Mouse (Mus musculus) small intestine, adult 2 months (tissue): ENCODE measurements around the gene Ptprm. TPM values are rescaled to one million over a fixed set of nuclear protein-coding genes. Genes with fewer than 3 reads are reported as not detected.
"Not testable (repeated sequence)": the region's sequence is repeated elsewhere in the genome, so short reads cannot be mapped to it uniquely, and the experiment has no call there.

ENCODE experiments used
- H3K27ac ChIP-seq: fragments of 200-500 bp; 2 replicates; pipeline ENCODE4 v1.5.1; 2012; ENCODE audit warnings: low read depth, low read length, control low read depth, inconsistent platforms; ENCODE audit not compliant: insufficient read depth
- H3K27me3 ChIP-seq: fragments of 200-500 bp; 2 replicates; pipeline ENCODE4 v1.6.1; 2012; ENCODE audit warnings: mild to moderate bottlenecking, moderate library complexity, low read length, inconsistent platforms; ENCODE audit not compliant: control insufficient read depth, insufficient read depth
- H3K36me3 ChIP-seq: fragments of 200-500 bp; 2 replicates; pipeline ENCODE4 v1.6.1; 2012; ENCODE audit warnings: mild to moderate bottlenecking, low read length, control low read depth, inconsistent platforms; ENCODE audit not compliant: control insufficient read depth, insufficient read depth
- H3K4me1 ChIP-seq: fragments of 200-500 bp; 2 replicates; pipeline ENCODE4 v1.6.1; 2012; ENCODE audit warnings: low read length, inconsistent platforms, mixed read lengths; ENCODE audit not compliant: control insufficient read depth, insufficient read depth, insufficient read length
- H3K4me3 ChIP-seq: fragments of 200-500 bp; 2 replicates; pipeline ENCODE4 v1.5.1; 2012; ENCODE audit warnings: low read depth, mild to moderate bottlenecking, control low read depth, inconsistent platforms, low read length, moderate library complexity
- CTCF ChIP-seq: fragments of 200-500 bp; IDR thresholded peaks from 2 replicates; pipeline ENCODE4 v1.5.1; 2012; ENCODE audit warnings: low read depth, mild to moderate bottlenecking, control low read depth, inconsistent platforms, low read length, moderate library complexity, mixed read lengths; ENCODE audit not compliant: insufficient replicate concordance, insufficient read length; ENCODE audit errors: extremely low read depth
- POLR2A ChIP-seq: fragments of 200-500 bp; IDR thresholded peaks from 2 replicates; pipeline ENCODE4 v1.6.1; 2012; ENCODE audit warnings: low read depth, mild to moderate bottlenecking, control low read depth, inconsistent platforms, low read length, moderate library complexity
- WGBS: fragments of 180-500 bp; shearing (Covaris S2); methylation state at CpG from one replicate; pipeline ENCODE4 v1.1.7; 2018; 5-methylcytosine and 5-hydroxymethylcytosine counted together
- polyA plus RNA-seq: library from polyadenylated mRNA; depleted of rRNA; stranded (reverse); fragments of >200 nt; gene quantifications from 2 replicates; pipeline ENCODE4 v1.2.3, GENCODE M21; 2012

The Ptprm gene
- polyA plus RNA-seq, 1 experiment, result 3.8 TPM

- TF ChIP-seq CTCF (no peak), POLR2A (no peak)
- WGBS, result 84% methylated on average over 4 of the region's 4 CpGs
These were observed 489.8 kb downstream of the Ptprm start for GRCm38 (mm10) chr17:66864441-66864840.

GRCm38 (mm10) chr17:66861557-66861956, 492.7 kb downstream of the Ptprm start:
- H3K27me3 ChIP-seq, result no peaks in the 10 kb centered on the region
- H3K4me3 ChIP-seq, result no peak overlapping the region
- H3K36me3 ChIP-seq, result no peaks in the 10 kb centered on the region
- no peak overlapping the region for H3K27ac ChIP-seq
- TF ChIP-seq CTCF (no peak), POLR2A (no peak)
- WGBS, result 69% methylated on average over 2 of the region's 2 CpGs
- H3K4me1 ChIP-seq, result no peaks in the 10 kb centered on the region

More at GRCm38 (mm10) chr17:66864441-66864840, 489.8 kb downstream of the Ptprm start:
- Histone ChIP-seq H3K4me1 (no peaks in the 10 kb centered on the region), H3K4me3 (no peak overlapping the region), H3K27ac (no peak overlapping the region), H3K36me3 (no peaks in the 10 kb centered on the region), H3K27me3 (no peaks in the 10 kb centered on the region)

- no peak overlapping the region for H3K27ac ChIP-seq
- H3K4me3 ChIP-seq, result no peak overlapping the region
- no peaks in the 10 kb centered on the region for H3K4me1 ChIP-seq
- H3K27me3 ChIP-seq, result no peaks in the 10 kb centered on the region
- no peak for TF ChIP-seq POLR2A
- no peak for TF ChIP-seq CTCF
- H3K36me3 ChIP-seq, result no peaks in the 10 kb centered on the region
These were observed 495.5 kb downstream of the Ptprm start for GRCm38 (mm10) chr17:66858757-66859156.

GRCm38 (mm10) chr17:66852496-66852895, 501.8 kb downstream of the Ptprm start:
- H3K27me3 ChIP-seq, result no peaks in the 10 kb centered on the region
- TF ChIP-seq POLR2A, result no peak
- no peak for TF ChIP-seq CTCF
- H3K4me3 ChIP-seq, result no peak overlapping the region
- H3K4me1 ChIP-seq, result no peaks in the 10 kb centered on the region
- H3K27ac ChIP-seq, result no peak overlapping the region
- WGBS, result 89% methylated on average over 6 of the region's 6 CpGs
- H3K36me3 ChIP-seq, result no peaks in the 10 kb centered on the region

- 70% methylated on average over 4 of the region's 4 CpGs for WGBS
- H3K4me1 ChIP-seq, result not testable (repeated sequence)
These were observed 507.2 kb downstream of the Ptprm start for GRCm38 (mm10) chr17:66847011-66847410.

GRCm38 (mm10) chr17:66822347-66822746, 531.9 kb downstream of the Ptprm start:
- TF ChIP-seq CTCF, result no peak
- TF ChIP-seq POLR2A, result no peak
- WGBS, result 47% methylated on average over 2 of the region's 2 CpGs
- Histone ChIP-seq H3K36me3 (no peaks in the 10 kb centered on the region), H3K4me1 (no peaks in the 10 kb centered on the region), H3K4me3 (no peak overlapping the region), H3K27me3 (no peaks in the 10 kb centered on the region), H3K27ac (no peak overlapping the region)

More at GRCm38 (mm10) chr17:66847011-66847410, 507.2 kb downstream of the Ptprm start:
- not testable (repeated sequence) for H3K4me3 ChIP-seq, H3K36me3 ChIP-seq, H3K27me3 ChIP-seq, H3K27ac ChIP-seq

- no peaks in the 10 kb centered on the region for H3K4me1 ChIP-seq
- H3K4me3 ChIP-seq, result no peak overlapping the region
- 30% methylated on average over 4 of the region's 4 CpGs for WGBS
- H3K27me3 ChIP-seq, result no peaks in the 10 kb centered on the region
- no peak overlapping the region for H3K27ac ChIP-seq
- H3K36me3 ChIP-seq, result no peaks in the 10 kb centered on the region
- TF ChIP-seq POLR2A (no peak), CTCF (no peak)
These were observed 536.9 kb downstream of the Ptprm start for GRCm38 (mm10) chr17:66817380-66817779.

- Histone ChIP-seq H3K4me1 (no peaks in the 10 kb centered on the region), H3K27ac (no peak overlapping the region), H3K27me3 (no peaks in the 10 kb centered on the region), H3K36me3 (no peaks in the 10 kb centered on the region), H3K4me3 (no peak overlapping the region)
- TF ChIP-seq CTCF, result no peak
- TF ChIP-seq POLR2A, result no peak
- 68% methylated on average over 2 of the region's 2 CpGs for WGBS
These were observed 538.3 kb downstream of the Ptprm start for GRCm38 (mm10) chr17:66815921-66816320.
